Mouse (Mus musculus) hindbrain, embryonic 12.5 days (tissue): ENCODE data around the gene Gm13723. TPM values are rescaled to one million over a fixed set of nuclear protein-coding genes. Genes with fewer than 3 reads are reported as not detected.

ENCODE experiments used
- ATAC-seq: fragments of 200-750 bp; cut with Nextera tagmentation; 2 replicates; pipeline ENCODE4 v1.8.0; 2017; ENCODE audit warnings: moderate TSS enrichment; ENCODE audit not compliant: low FRiP score
- H3K27ac ChIP-seq: fragments of 300-500 bp; sonication (generic); 2 replicates; pipeline ENCODE4 v1.5.1; 2016; ENCODE audit warnings: mild to moderate bottlenecking
- H3K27me3 ChIP-seq: fragments of 300-500 bp; sonication (generic); 2 replicates; pipeline ENCODE4 v1.6.1; 2016; ENCODE audit warnings: mild to moderate bottlenecking
- H3K36me3 ChIP-seq: fragments of 300-500 bp; sonication (generic); 2 replicates; pipeline ENCODE4 v1.6.1; 2016; ENCODE audit warnings: mild to moderate bottlenecking
- H3K4me1 ChIP-seq: fragments of 300-500 bp; sonication (generic); 2 replicates; pipeline ENCODE4 v1.6.1; 2016
- H3K4me2 ChIP-seq: fragments of 300-500 bp; sonication (generic); replicated peaks from 2 replicates; pipeline ENCODE4 v1.6.1; 2016; ENCODE audit warnings: mild to moderate bottlenecking
- H3K4me3 ChIP-seq: fragments of 300-500 bp; sonication (generic); 2 replicates; pipeline ENCODE4 v1.5.1; 2016; ENCODE audit warnings: mild to moderate bottlenecking
- H3K9ac ChIP-seq: fragments of 300-500 bp; sonication (generic); 2 replicates; pipeline ENCODE4 v1.6.1; 2016; ENCODE audit warnings: mild to moderate bottlenecking, moderate library complexity
- H3K9me3 ChIP-seq: fragments of 300-500 bp; sonication (generic); replicated peaks from 2 replicates; pipeline ENCODE4 v1.6.1; 2016; ENCODE audit warnings: mild to moderate bottlenecking
- WGBS: fragments of 180-500 bp; shearing (Covaris S2); methylation state at CpG from one replicate; pipeline ENCODE4 v1.1.7; 2016; 5-methylcytosine and 5-hydroxymethylcytosine counted together
- polyA plus RNA-seq: library from polyadenylated mRNA; unstranded; fragments of >200 nt; fragmentation: Nextera tagmentation; extraction: Ambion mirVana; gene quantifications from 2 replicates; pipeline ENCODE4 v1.2.1, GENCODE M21; 2016

Gene Gm13723
- polyA plus RNA-seq, result not detected in 2 replicates

GRCm38 (mm10) chr2:86874702-86875101 lies at the start of gene Gm13723:
Gm13723 (minus strand) TSS chr2:86874802.
- no peaks in the 10 kb centered on the region for H3K36me3 ChIP-seq
- no peaks in the 10 kb centered on the region for H3K27me3 ChIP-seq
- H3K9me3 ChIP-seq, result 0 out of 2 replicates have a peak, but pooled peaks cover 2% of the 10 kb centered on the region
- ATAC-seq, result no peak
- WGBS, result 76% methylated on average over 1 of the region's 1 CpGs
- H3K4me2 ChIP-seq, result no peak within 1 kb of the TSS
- no peak within 1 kb of the TSS for H3K27ac ChIP-seq
- no peak within 1 kb of the TSS for H3K4me3 ChIP-seq
- H3K4me1 ChIP-seq, result no peaks in the 10 kb centered on the region
- no peak within 1 kb of the TSS for H3K9ac ChIP-seq

- no peak overlapping the region for H3K9ac ChIP-seq
- 88% methylated on average over 2 of the region's 2 CpGs for WGBS
- no peak for ATAC-seq
Measured at GRCm38 (mm10) chr2:86905647-86906046, 31.0 kb upstream of the Gm13723 start.

GRCm38 (mm10) chr2:86892116-86892515 lies 17.5 kb upstream of the Gm13723 start, which contains the start of gene Olfr1097:
Olfr1097 (minus strand) TSS chr2:86892216.
- Histone ChIP-seq H3K4me2 (no peak within 1 kb of the TSS), H3K9me3 (no peaks in the 10 kb centered on the region), H3K4me1 (no peaks in the 10 kb centered on the region), H3K4me3 (no peak within 1 kb of the TSS), H3K27me3 (no peaks in the 10 kb centered on the region), H3K27ac (no peak within 1 kb of the TSS), H3K36me3 (no peaks in the 10 kb centered on the region), H3K9ac (no peak within 1 kb of the TSS)
- no peak for ATAC-seq
- WGBS, result 98% methylated on average over 1 of the region's 1 CpGs

More at GRCm38 (mm10) chr2:86905647-86906046, 31.0 kb upstream of the Gm13723 start:
- no peaks in the 10 kb centered on the region for H3K27me3 ChIP-seq
- no peaks in the 10 kb centered on the region for H3K4me1 ChIP-seq
- H3K9me3 ChIP-seq, result no peaks in the 10 kb centered on the region
- H3K4me3 ChIP-seq, result no peak overlapping the region
- H3K27ac ChIP-seq, result no peak overlapping the region
- H3K4me2 ChIP-seq, result no peak overlapping the region
- H3K36me3 ChIP-seq, result no peaks in the 10 kb centered on the region

GRCm38 (mm10) chr2:86851596-86851995 lies 23.0 kb downstream of the Gm13723 start, which contains the start of gene Olfr1095:
Olfr1095 (minus strand) TSS chr2:86851696.
- 90% methylated on average over 3 of the region's 3 CpGs for WGBS
- no peaks in the 10 kb centered on the region for H3K27me3 ChIP-seq
- H3K27ac ChIP-seq, result no peak within 1 kb of the TSS
- H3K4me3 ChIP-seq, result no peak within 1 kb of the TSS
- H3K36me3 ChIP-seq, result no peaks in the 10 kb centered on the region
- no peak for ATAC-seq
- no peak within 1 kb of the TSS for H3K9ac ChIP-seq
- H3K9me3 ChIP-seq, result no peaks in the 10 kb centered on the region
- H3K4me1 ChIP-seq, result no peaks in the 10 kb centered on the region
- H3K4me2 ChIP-seq, result no peak within 1 kb of the TSS

GRCm38 (mm10) chr2:86824363-86824762 lies 50.2 kb downstream of the Gm13723 start, which contains the start of gene Olfr1094:
Olfr1094 (plus strand) TSS chr2:86824663.
- H3K9ac ChIP-seq, result no peak within 1 kb of the TSS
- H3K4me3 ChIP-seq, result no peak within 1 kb of the TSS
- H3K27ac ChIP-seq, result no peak within 1 kb of the TSS
- H3K4me2 ChIP-seq, result no peak within 1 kb of the TSS
- no peaks in the 10 kb centered on the region for H3K27me3 ChIP-seq
- ATAC-seq, result no peak
- no peaks in the 10 kb centered on the region for H3K9me3 ChIP-seq
- no peaks in the 10 kb centered on the region for H3K4me1 ChIP-seq
- no peaks in the 10 kb centered on the region for H3K36me3 ChIP-seq

Other genes with a start within 250 kb of the Gm13723 start
- not detected in 2 replicates for gene Olfr1084, start 235.1 kb downstream of the Gm13723 start, polyA plus RNA-seq
- gene Olfr1085, start 212.8 kb downstream of the Gm13723 start, polyA plus RNA-seq, result not detected in 2 replicates
- gene Olfr1086, start 194.7 kb downstream of the Gm13723 start, polyA plus RNA-seq, result not detected in 2 replicates
- not detected in 2 replicates for gene Olfr1087, start 176.4 kb downstream of the Gm13723 start, polyA plus RNA-seq
- gene Olfr1089, start 141.1 kb downstream of the Gm13723 start, polyA plus RNA-seq, result not detected in 2 replicates
- not detected in 2 replicates for gene Olfr1090, start 115.8 kb downstream of the Gm13723 start, polyA plus RNA-seq
- not detected in 2 replicates for gene Olfr1093, start 92.3 kb downstream of the Gm13723 start, polyA plus RNA-seq
- gene Olfr141, start 64.8 kb downstream of the Gm13723 start, polyA plus RNA-seq, result not detected in 2 replicates
- gene Olfr1094, start 50.1 kb downstream of the Gm13723 start, polyA plus RNA-seq, result not detected in 2 replicates
- gene Olfr1095, start 23.1 kb downstream of the Gm13723 start, polyA plus RNA-seq, result not detected in 2 replicates
- not detected in 2 replicates for gene Olfr1097, start 17.4 kb upstream of the Gm13723 start, polyA plus RNA-seq
- gene Olfr1098, start 49.7 kb upstream of the Gm13723 start, polyA plus RNA-seq, result not detected in 2 replicates
- gene Olfr1099, start 85.9 kb upstream of the Gm13723 start, polyA plus RNA-seq, result not detected in 2 replicates
- gene Olfr1100, start 105.2 kb upstream of the Gm13723 start, polyA plus RNA-seq, result not detected in 2 replicates
- not detected in 2 replicates for gene Olfr1101, start 116.4 kb upstream of the Gm13723 start, polyA plus RNA-seq
- not detected in 2 replicates for gene Olfr1102, start 123.6 kb upstream of the Gm13723 start, polyA plus RNA-seq
- gene Olfr1104, start 152.3 kb upstream of the Gm13723 start, polyA plus RNA-seq, result not detected in 2 replicates
- gene Olfr1105, start 161.7 kb upstream of the Gm13723 start, polyA plus RNA-seq, result not detected in 2 replicates
- not detected in 2 replicates for gene Olfr1106, start 177.5 kb upstream of the Gm13723 start, polyA plus RNA-seq
- not detected in 2 replicates for gene Olfr1107, start 201.0 kb upstream of the Gm13723 start, polyA plus RNA-seq
- not detected in 2 replicates for gene Olfr1109, start 221.2 kb upstream of the Gm13723 start, polyA plus RNA-seq
- gene Olfr259, start 239.8 kb upstream of the Gm13723 start, polyA plus RNA-seq, result not detected in 2 replicates